Mouse (Mus musculus) MN1 (cell line): ENCODE data around the gene Selenon.

Experiments used
- DNase-seq: peaks from one replicate; pipeline ENCODE4 v3.0.0-alpha.2; 2016; ENCODE audit warnings: low spot score

The Selenon gene

DNA sequence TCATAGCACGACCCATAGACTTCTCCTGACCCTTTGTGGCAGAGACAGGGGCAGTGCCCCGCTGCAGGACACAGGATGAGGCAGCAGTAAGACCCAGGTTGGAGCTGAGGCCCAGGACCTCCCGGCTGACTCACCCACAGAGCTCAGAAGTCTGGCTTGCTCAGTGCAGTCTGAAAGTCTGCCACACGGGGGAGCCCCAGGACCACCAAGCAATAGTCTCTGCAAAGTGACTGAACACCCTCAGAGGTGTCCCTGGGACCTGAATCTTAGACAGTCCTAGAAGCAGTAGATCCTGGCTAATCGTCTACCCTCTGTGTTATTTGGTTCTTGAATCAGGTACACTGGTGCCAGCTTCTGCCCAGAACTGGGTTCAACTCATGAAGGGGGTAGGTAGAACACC is 8.7 kb downstream of the Selenon start:
- peak; percentile 94 for DNase-seq

DNA sequence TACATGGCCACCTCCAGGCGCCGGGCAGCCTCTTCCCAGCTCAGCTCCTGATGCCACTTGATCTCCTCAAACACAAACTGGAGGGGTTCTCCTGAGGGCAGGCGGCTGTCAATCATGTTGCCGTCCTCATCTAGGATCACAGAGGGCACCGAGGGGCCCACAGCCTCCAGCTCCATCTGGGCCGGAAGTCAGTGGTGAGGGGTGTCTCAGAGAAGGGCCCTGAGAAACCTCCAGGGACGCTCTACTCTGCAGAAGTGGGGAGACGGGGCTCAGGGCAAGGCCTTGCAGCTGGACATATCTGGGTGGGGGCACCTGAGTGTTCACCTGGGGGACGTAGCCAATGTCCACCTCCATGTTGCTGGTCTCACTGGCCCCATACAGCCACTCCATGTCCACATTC is 9.2 kb downstream of the Selenon start:
- no peak for DNase-seq

DNA sequence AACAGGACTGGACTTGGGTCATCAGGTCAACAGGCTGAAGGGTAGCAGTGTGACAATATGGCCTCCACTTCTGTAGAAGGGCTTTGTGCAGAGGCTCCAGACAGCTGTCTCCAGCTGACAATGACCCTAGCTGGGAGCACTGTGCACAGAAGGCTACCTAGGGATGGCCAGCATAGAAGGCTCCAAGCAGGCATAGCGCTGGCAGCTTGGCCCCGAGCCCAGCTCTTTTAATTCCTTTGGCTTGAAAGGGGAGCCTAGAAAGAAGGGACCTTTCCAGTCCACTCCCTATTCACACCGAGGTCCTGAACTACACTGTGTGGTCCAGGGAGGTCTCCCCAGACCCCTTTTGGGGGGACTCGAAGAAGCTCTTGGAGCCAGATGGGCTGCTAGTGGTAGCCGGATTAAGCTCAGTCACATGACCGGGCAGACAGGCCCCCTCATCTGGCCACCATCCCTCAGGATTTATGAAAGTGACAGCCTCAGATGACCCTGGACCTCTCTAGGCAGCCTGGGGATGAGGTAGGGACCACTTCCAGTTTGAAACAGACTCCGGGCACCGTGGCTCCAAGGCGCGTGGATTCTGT is 12.9 kb downstream of the Selenon start:
- peak; percentile 61 for DNase-seq

DNA sequence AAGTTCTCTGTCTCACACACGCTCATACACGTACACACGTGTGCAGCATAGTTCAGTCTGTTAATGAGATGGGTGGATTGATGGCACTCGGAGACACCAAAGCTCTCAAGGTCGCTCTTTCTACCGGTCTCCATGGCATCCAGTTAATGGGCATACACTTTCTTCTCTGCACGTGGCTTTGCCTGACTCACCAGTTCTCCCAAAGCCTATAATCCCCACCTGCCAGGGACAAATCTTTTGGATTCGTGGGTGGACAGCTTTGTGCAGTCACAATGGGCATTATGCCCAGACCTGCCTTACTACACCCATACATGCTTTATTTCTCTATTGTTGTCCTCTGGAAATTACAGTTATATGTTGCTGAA is 16.2 kb downstream of the Selenon start:
- DNase-seq: peak; percentile 60

DNA sequence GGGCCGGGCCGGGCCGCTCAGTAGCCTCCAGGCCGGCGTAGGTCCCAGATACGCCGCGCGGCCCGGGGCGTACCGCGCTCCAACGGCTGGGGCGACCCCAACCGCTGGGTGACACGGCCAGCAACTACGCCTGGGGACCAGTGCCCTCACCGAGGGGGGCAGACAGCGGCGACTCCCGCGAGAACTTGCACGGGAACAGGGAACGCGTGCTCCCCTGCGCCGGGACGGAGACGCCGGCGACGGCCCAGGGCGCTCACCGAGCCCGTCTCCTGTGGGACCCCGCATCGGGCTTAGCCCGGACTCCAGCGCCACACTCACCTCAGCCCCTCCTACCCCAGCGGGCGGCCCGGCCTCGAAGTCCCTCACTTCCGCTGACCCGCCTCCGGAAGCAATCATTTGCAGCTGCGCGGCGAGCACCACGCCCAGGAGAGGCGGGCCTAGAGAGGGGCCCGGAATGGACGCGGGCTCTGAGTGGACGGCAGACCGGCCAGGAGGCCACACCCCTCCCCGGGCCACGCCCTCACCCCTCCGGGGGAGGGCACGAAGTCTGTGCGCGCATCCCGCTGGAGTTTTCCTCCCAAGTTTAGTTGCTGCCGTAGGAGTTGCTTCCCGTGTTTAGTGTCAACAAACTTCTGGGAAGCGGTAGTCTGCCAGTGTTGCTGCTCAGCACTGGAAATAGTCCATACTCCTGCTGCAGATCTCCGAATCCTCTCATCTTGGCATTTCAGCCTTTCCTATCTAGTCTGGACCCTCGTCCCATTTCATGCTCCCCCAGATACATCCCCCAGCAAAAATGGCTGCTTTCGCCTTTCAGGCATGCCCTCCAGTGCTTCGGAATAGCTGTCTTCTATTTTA is 16.8 kb downstream of the Selenon start, which contains the start of gene Mtfr1l:
Gene Mtfr1l (minus strand): TSS at position 456 of the 855 bp plus-strand sequence.
- peak; percentile 97 for DNase-seq

DNA sequence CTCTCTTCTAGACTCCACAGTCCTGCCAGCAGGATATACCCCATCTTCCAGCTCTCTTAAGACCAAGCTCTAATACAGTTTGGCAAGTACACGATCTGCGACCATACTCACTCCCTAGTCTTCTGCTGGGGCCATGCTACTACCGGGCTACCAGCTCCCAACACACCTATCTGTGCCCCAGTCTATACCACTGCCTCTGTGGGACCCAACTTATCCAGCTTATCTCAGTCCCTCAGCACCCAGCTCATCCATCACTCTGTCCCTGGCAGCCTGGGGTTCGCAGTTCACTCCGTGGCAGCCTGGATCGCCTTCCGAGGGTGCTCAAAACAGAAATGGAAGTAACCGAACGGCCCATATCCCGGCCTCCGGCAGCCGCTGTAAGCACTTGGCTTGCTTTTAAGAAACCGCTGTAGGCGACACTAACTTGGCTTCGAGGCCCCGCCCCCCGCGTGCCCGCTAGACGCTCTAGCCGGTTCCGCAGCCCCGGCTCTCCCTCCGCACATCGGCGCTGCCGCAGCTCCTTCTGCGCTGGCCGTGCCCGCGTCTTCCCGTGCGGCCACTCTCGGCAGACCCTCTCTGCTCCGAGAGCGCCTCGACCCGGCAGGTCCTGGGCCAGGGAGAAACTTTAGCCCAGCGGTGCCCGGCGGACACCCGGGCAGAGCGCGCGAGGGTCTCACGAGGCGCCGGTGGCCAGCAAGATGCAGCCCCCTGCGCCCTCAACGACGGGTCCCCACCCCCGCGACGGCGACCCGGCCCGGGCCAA is 17.7 kb downstream of the Selenon start:
- peak; percentile 78 for DNase-seq

DNA sequence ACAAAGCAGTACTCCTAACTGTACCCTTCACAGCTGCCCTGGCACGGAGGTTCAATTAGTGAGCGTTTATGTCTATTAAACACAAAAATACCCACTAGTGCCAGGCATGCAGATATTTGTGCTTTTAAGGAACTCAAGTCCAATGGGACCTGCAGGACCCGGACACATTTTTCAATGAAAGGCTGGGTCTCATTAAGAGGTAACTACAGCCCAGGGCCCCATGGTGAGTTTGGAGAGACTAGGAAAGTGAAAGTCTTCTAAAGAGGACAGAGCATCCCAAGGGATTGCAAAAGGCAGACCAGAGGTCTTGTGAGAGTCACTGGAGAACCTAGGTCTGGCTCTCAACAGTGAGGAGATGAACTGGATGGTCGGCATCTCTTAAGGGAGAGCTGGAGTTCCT is 18.5 kb downstream of the Selenon start:
- peak; percentile 49 for DNase-seq

DNA sequence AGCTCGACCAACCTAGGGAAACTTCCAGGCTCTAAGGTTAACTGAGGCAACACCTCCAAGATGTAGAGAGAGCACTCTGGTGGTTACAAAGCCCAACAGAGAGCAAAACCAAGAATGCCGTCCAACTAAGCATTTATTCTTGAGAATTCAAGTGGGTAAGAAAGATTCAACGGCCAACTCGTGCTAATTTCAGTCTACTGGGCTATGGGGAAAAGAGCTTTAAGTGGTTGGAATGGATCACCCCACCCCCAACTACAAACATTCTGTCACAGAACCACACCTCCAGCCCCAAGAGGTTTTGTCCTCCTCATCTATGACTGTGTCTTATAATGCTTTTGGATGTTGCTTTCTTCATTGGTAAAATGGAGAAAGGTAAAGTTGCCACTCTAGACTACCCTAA is 19.0 kb downstream of the Selenon start:
- no peak for DNase-seq

DNA sequence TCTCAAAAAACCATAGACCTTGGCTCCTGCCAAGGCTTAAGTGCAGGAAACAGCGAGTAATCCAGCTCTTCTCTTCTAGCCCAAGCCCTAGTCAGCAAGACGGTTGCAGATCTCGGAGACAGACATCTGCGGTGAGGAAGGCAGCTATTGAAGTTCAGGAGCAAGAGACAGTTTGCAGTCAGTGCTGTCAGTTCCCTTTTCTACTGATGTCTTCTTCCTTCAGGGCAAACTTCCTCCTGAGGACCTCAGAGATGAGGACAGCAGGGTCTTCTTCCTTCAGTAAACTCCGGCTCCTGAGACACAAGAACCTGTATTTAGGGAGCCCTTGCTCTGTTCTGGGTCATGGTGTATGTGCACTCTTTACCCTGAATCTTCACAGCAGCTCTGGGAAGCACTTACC is 25.7 kb downstream of the Selenon start:
- DNase-seq: no peak

DNA sequence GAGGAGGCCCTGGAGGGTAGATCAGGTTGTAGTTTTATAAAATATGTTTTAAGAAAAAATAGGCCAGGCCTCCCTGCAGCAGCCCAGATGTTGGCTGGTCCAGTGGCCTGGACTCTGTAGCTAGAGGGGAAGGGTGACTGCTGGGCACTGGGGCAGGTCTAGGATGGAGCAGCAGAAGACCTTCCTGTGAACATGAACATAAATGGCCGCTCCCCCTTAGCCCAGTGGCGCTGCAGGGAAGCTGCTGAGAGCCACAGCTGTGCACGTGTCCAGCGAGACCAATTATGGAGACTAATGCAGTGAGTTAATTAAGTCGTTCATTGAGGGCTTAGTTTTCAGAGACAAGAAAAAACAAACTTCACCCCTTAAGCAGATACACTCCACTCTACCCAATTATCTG is 26.2 kb downstream of the Selenon start:
- DNase-seq: no peak

DNA sequence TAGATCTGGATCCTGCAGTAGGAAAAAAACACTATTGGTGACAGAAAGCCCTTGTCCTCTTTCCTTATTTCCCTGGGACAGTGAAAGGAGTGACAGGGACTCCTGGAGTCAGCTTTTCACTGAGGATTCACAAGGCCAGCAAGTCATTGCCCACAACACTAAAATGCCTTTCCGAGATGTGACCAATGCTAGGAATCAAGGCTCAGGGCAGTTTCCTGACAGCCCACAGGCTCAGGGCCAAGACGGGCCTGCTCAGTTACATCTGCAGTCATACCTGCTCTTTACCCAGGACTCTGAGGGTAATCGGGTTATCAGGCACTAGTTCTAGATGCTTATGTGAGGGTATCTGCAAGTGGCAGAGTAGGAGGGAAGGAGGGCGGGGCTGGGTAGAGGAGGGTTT is 28.5 kb downstream of the Selenon start:
- DNase-seq: no peak

DNA sequence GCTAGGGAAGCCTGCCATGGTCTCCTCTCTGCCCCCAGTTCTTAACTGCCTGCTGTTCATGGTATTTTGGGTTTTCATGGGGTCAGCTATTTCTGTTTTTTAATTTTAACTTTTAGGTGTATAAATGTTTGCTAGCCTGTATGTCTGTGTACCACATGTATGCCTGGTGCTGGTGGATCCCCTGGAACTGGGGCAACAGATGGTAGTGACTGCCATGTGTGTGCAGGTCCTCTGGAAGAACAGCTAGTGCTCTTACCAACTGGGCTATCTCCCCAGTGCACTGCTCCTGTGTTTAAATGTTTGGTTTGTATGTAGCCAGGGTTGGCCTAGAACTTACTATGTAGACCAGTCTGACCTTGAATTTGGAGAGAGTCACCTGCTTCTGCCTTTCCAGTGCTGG is 32.7 kb downstream of the Selenon start:
- DNase-seq: no peak

DNA sequence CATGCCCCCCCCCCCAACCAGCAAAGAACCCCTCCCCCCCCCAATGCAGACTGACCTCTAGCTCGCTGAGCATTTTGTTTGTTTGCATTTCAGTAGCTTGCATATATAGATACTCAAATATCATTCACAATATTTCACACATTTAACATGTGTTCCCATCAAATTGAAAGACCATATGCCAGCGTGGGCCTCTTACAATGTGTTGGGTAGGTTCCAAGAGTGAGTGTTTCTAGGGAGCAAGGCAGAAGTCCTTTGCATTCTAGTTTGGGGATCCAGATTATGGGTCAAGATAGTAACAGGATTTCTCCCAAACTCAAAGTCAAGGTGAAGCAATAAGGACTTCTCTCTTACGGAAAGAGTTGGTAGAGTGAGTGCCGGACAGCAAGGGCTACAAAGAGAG is 33.4 kb downstream of the Selenon start:
- DNase-seq: no peak

DNA sequence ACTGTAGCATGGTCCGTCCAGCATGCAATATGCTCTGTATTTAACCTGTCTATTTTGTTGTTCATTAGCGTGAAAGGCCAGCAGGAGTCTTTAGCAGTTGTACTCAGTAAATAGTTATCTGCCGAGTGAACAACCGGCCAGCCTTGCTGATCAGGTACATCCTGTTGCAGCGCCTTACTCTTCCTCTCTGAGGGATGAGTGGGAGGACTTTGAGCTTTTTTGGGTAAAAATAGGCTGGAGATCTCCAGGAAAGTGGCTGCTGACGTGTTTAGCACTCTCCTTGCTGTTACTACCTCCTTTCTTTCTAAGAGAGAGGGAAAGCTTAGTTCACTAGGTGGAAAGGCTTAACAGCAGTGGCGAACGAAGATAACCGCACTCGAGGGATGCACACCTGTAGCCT is 34.2 kb downstream of the Selenon start:
- no peak for DNase-seq

DNA sequence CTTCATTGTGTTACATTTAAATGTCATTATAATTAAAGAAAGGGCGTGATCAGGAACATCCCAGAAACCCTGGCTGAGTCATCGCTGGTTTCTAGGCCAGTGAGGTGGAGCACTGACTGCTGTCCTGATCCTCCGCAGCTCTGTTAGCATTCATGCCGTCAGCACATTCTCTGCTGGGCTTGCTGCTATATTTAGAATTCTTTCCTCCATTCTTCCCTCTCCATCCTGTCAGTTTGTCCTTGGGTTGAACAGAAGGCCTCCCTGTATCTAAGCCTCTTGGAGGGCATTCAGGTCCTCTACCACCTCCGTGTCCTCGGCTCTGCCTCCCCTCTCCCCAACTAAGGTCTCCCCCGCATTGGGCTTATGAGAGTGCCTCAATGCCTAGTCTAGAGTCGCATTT is 35.0 kb downstream of the Selenon start:
- DNase-seq: no peak

DNA sequence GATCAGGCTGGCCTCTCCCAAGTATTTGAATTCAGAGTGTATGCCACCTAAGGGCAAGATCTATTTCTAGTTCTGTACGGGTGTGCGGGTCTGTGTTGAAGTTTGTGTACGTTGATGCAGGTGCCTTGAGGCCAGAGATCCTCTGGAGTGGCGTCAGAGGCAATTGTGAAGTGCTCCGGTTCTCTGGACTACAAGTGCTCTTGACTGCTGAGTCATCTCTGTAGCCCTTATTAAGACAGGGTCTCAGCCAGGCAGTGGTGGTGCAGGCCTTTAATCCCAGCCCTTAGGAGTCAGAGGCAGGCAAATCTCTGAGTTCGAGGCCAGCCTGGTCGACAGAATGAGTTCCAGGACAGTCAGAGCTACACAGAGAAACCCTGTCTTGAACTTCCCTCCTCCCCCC is 36.4 kb downstream of the Selenon start:
- no peak for DNase-seq

DNA sequence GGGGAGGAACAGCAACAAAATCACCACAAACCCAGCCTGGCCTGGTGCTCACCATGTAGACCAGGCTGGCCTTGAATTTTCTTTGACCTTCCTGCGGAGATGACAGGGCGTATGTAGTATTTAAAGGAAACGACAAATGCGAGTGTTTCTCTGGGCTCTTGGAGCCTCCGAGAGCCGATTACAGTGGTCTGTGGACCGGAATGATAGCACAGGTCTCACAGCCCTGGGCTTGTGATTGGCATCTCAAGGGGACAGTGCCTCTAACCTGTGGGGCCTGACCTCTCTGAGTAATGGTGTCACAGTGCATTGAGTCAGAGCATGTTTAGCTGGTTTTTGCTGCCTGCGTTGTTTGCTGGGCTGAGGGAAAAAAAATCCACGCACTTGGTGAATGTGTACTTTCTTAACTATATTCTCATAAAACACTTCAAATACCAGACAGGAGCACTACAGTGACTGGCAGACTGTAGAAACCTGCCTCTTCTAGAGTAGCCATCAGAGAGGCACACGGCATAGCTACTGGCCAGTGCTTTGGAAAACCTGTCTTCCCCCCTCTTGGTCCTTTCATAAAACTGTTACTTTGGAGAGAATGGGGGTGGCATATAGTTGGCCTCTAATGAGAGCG is 37.5 kb downstream of the Selenon start:
- DNase-seq: no peak

DNA sequence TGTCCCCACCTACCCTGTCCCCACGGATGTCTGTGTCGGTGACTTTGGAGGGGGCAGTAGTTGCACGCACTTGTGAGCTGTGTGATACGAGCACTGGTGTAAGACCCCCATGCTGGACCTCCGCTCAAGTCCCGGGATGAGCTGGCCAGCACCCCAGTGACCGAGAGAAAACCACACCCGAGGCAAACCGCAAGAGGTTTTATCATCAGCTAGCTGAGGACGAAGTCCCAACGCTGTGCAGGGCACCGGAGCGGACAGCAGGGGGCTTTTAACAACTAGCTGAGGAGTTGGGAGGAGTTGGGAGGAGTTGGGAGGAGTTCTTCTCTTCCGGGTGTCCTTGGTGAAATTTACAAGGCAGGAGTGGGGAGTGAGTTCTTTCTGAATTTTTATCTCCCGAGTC is 39.2 kb downstream of the Selenon start:
- DNase-seq: no peak

DNA sequence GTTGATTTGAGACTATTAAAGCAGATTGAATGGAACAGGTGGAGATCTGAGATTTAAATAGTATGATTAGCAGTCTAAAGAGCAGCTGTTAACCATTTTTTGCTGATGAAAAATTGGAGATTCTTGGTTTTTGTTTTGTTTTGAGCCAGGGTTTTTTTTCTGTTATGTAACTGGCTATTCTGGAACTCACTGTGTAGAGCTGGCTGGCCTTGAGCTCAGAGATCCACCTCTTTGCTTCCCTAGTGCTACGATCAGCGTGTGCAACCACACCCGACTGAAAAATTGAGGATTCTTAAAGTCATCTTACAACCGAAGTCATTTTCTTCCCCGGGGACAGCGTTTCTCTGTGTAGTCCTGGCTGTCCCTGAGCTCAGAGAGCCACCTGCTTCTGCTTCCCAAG is 40.2 kb downstream of the Selenon start:
- DNase-seq: no peak

DNA sequence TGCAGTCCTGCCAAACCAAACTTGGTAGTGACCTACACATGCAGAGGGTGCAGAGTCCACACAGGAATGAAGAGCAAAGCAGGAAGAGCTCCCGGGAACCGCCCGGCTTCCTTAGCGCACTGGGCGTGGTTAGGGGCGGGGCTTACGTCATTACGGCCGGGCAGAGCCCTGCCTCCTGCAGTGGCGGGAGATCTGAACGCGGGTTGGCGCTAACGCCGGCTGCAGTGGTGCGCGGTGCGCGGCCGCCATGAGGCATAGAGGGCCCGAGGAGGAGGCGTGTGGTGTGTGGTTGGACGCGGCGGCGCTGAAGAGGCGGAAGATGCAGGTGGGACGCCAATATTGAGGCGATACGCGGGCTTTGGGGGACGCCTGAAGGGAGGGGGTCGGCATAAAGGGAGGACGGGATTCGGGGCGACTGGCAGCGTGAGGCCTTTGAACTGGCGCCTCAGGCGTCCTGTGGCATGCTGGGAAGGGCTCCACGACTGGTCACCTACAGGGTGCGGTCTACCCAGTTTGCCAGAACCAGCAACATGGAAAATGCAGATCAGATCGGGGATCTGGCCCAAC is 41.0 kb downstream of the Selenon start, which contains the start of gene Aunip:
Gene Aunip (plus strand): TSS at position 155 of the 567 bp plus-strand sequence.
- DNase-seq: peak; percentile 94

DNA sequence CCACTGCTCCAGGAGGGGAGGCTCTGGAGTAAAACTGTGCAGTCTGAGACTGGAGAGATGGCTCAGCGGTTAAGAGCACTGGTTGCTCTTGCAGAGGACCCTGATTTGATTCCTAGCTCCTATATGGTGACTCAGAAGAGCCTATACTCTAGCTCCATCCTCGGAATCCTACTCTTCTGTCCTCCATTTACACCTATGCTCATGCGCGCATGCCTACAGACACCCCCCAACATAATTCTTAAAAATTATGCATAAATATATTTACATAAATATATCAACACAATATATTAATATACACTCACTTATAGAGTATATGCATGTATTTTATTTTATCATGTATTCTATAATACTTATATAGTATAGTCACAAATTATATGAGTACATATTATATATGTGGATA is 41.6 kb downstream of the Selenon start:
- DNase-seq: no peak

DNA sequence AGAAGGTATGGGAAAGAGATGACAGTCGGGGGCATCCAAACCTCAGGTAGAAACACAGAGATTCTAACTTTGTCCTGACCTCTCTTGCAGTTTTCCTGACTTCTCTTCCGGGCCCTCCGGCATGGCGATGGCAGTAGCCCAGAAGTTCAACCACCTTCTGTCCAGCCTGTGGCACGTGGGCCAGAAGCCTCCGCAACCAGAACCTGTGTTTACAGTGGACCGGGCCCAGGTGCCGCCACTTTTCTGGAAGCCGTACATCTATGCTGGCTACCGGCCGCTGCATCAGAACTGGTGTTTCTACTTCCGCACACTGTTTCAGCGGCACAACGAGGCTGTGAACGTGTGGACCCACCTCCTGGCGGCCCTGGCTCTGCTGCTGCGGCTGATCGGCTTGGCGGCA is 45.3 kb downstream of the Selenon start:
- no peak for DNase-seq
